Mouse (Mus musculus) ES-E14 (cell line): ENCODE data around the gene Rsph10b. TPM values are rescaled to one million over a fixed set of nuclear protein-coding genes. Genes with fewer than 3 reads are reported as not detected.

Experiments used
- DNase-seq: peaks from one replicate; pipeline ENCODE4 v3.0.0-alpha.2; 2013; ENCODE audit warnings: low read depth, low spot score
- H3K27ac ChIP-seq: 2 replicates; pipeline ENCODE4 v1.5.1; 2012; ENCODE audit warnings: low read depth, mild to moderate bottlenecking, low read length, moderate library complexity, mixed read lengths; ENCODE audit not compliant: poor library complexity, insufficient read depth, severe bottlenecking
- H3K36me3 ChIP-seq: 2 replicates; pipeline ENCODE4 v1.6.1; 2012; ENCODE audit warnings: mild to moderate bottlenecking, low read length, moderate library complexity, mixed read lengths; ENCODE audit not compliant: control insufficient read depth, poor library complexity, insufficient read depth, severe bottlenecking
- H3K4me1 ChIP-seq, 2 experiments: fragments of 150-350 bp in 1 of 2; sonication (generic) in 1 of 2; 2 replicates each; pipeline ENCODE4 v1.6.1; 2012; ENCODE audit warnings: low read length in 2 of 2, mild to moderate bottlenecking in 1 of 2, mixed read lengths in 1 of 2; ENCODE audit not compliant: control insufficient read depth in 2 of 2, insufficient read depth in 2 of 2, poor library complexity in 1 of 2
- H3K4me3 ChIP-seq, 2 experiments: fragments of 150-350 bp in 1 of 2; sonication (generic) in 1 of 2; 2 replicates each; pipeline ENCODE4 v1.5.1; 2012; ENCODE audit warnings: low read length in 2 of 2, low read depth in 1 of 2, mild to moderate bottlenecking in 1 of 2, mixed read lengths in 1 of 2; ENCODE audit not compliant: insufficient read depth in 1 of 2, poor library complexity in 1 of 2, severe bottlenecking in 1 of 2
- H3K9ac ChIP-seq: 2 replicates; pipeline ENCODE4 v1.6.1; 2012; ENCODE audit warnings: low read depth, mild to moderate bottlenecking, low read length, mixed read lengths; ENCODE audit not compliant: poor library complexity, insufficient read depth, severe bottlenecking
- H3K9me3 ChIP-seq: fragments of 150-350 bp; sonication (generic); 2 replicates; pipeline ENCODE4 v1.6.1; 2012; ENCODE audit warnings: low read depth, mild to moderate bottlenecking, low read length; ENCODE audit not compliant: control insufficient read depth, insufficient read depth
- CHD2 ChIP-seq: IDR thresholded peaks from 2 replicates; pipeline ENCODE4 v1.6.1; 2014; ENCODE audit warnings: mild to moderate bottlenecking, low read depth, low read length, inconsistent platforms
- HCFC1 ChIP-seq: IDR thresholded peaks from 2 replicates; pipeline ENCODE4 v1.6.1; 2012; ENCODE audit warnings: low read length, inconsistent platforms, borderline replicate concordance; ENCODE audit not compliant: insufficient read depth
- MAFK ChIP-seq: IDR thresholded peaks from 2 replicates; pipeline ENCODE4 v1.6.1; 2014; ENCODE audit warnings: mild to moderate bottlenecking, low read depth, low read length, inconsistent platforms; ENCODE audit not compliant: insufficient read depth
- ZC3H11A ChIP-seq: IDR thresholded peaks from 2 replicates; pipeline ENCODE4 v1.6.1; 2012; ENCODE audit warnings: low read depth, mild to moderate bottlenecking, inconsistent platforms, low read length, borderline replicate concordance
- ZNF384 ChIP-seq: IDR thresholded peaks from 2 replicates; pipeline ENCODE4 v1.6.1; 2012; ENCODE audit warnings: low read depth, low read length, inconsistent platforms
- in situ Hi-C, 2 experiments: fragments of 600-800 bp; cut with MboI; formaldehyde crosslinking; loops; one replicate each; pipeline ENCODE4 v1.15.1; 2025; ENCODE audit warnings: low sequenced_read_pairs in 2 of 2, inconsistent platforms in 1 of 2; ENCODE audit not compliant: unreplicated experiment in 2 of 2
- total RNA-seq: library from RNA; depleted of rRNA; stranded (reverse); fragments of 300-350 nt; gene quantifications from 2 replicates; pipeline ENCODE4 v1.2.3, GENCODE M21; 2012; rRNA removed

Rsph10b gene
- total RNA-seq, 1 experiment = 0.13 TPM

- TF ChIP-seq MAFK (no peak), ZC3H11A (no peak), CHD2 (no peak)
- H3K36me3 ChIP-seq = no peaks in the 10 kb centered on the region
- in situ Hi-C loops = no loop called here
- 0 out of 4 replicates have a peak, but pooled peaks cover 0 to 2% of the 10 kb centered on the region in 2 experiments for H3K4me1 ChIP-seq
- no peak for DNase-seq
- H3K9ac ChIP-seq = no peak overlapping the region
- no peak overlapping the region for H3K4me3 ChIP-seq
- H3K9me3 ChIP-seq = no peaks in the 10 kb centered on the region
- no peak overlapping the region for H3K27ac ChIP-seq
Observed at GRCm38 (mm10) chr5:144032491-144032890, 99.7 kb downstream of the Rsph10b start.

GRCm38 (mm10) chr5:144034567-144034966, 101.7 kb downstream of the Rsph10b start:
- Histone ChIP-seq H3K36me3 (no peaks in the 10 kb centered on the region), H3K9me3 (no peaks in the 10 kb centered on the region), H3K4me3 (no peak overlapping the region), H3K9ac (no peak overlapping the region), H3K4me1 (0 out of 4 replicates have a peak, but pooled peaks cover 0 to 4% of the 10 kb centered on the region in 2 experiments), H3K27ac (no peak overlapping the region; the same call in 1 of the 2 replicates)
- in situ Hi-C loops = no loop called here
- TF ChIP-seq CHD2 = no peak
- no peak for TF ChIP-seq HCFC1
- TF ChIP-seq MAFK = no peak
- TF ChIP-seq ZC3H11A = no peak
- TF ChIP-seq ZNF384 = no peak
- no peak for DNase-seq

Other genes with a start within 250 kb of the Rsph10b start
- 10.6 and 11.5 TPM in 2 replicates for gene Usp42, start 200.8 kb upstream of the Rsph10b start, total RNA-seq
- 28.1 and 29.7 TPM in 2 replicates for gene Eif2ak1, start 115.2 kb upstream of the Rsph10b start, total RNA-seq
- gene Ankrd61, start 35.4 kb upstream of the Rsph10b start, total RNA-seq = 0.45 and 0.90 TPM in 2 replicates
- 90.8 and 100 TPM in 2 replicates for gene Aimp2, start 23.2 kb upstream of the Rsph10b start, total RNA-seq
- 20.3 and 23.9 TPM in 2 replicates for gene Pms2, start 23.1 kb upstream of the Rsph10b start, total RNA-seq
- 0.37 and 0.71 TPM in 2 replicates for gene Gm42421, start 4.9 kb upstream of the Rsph10b start, total RNA-seq
- 50.7 and 75.8 TPM in 2 replicates for gene Ccz1, start 81.8 kb downstream of the Rsph10b start, total RNA-seq
- gene Ocm, start 93.6 kb downstream of the Rsph10b start, total RNA-seq = not detected in 2 replicates
- gene Lmtk2, start 167.4 kb downstream of the Rsph10b start, total RNA-seq = 61.2 and 93.0 TPM in 2 replicates